Mouse (Mus musculus) cerebellum, postnatal 10 days (tissue): ENCODE measurements at regions not wholly inside any gene's neighbourhood (a gene's known extent, or its start where the extent isn't known, plus 50 kb on each side); places are given as distances from the start of the nearest gene placed in this dataset.

Experiments used
- DNase-seq, 2 experiments: peaks; one replicate each; pipeline ENCODE4 v3.0.0; 2021; ENCODE audit warnings: mixed read lengths in 2 of 2

GRCm38 (mm10) chr10:12234141-12234540 lies 635.0 kb downstream of the Utrn start:
- DNase-seq = no peak

GRCm38 (mm10) chr10:12248853-12249252 lies 620.3 kb downstream of the Utrn start:
- no peak for DNase-seq

- DNase-seq = no peak
Observed at GRCm38 (mm10) chr10:12253274-12253673, 615.9 kb downstream of the Utrn start.

GRCm38 (mm10) chr10:12285679-12286078 lies 583.5 kb downstream of the Utrn start:
- no peak for DNase-seq

GRCm38 (mm10) chr10:12298887-12299286 lies 570.3 kb downstream of the Utrn start:
- no peak for DNase-seq

- no peak for DNase-seq
Observed at GRCm38 (mm10) chr10:12302396-12302795, 566.8 kb downstream of the Utrn start.

- no peak for DNase-seq
Observed at GRCm38 (mm10) chr10:12320311-12320710, 548.9 kb downstream of the Utrn start.
